Mouse (Mus musculus) neural tube, embryonic 10.5 days (tissue): ENCODE results near the gene Fam117b.

Experiments
- DNase-seq: peaks from one replicate; pipeline ENCODE4 v3.0.0-alpha.2; 2017; ENCODE audit warnings: low spot score; ENCODE audit errors: extremely low spot score

Gene Fam117b

DNA sequence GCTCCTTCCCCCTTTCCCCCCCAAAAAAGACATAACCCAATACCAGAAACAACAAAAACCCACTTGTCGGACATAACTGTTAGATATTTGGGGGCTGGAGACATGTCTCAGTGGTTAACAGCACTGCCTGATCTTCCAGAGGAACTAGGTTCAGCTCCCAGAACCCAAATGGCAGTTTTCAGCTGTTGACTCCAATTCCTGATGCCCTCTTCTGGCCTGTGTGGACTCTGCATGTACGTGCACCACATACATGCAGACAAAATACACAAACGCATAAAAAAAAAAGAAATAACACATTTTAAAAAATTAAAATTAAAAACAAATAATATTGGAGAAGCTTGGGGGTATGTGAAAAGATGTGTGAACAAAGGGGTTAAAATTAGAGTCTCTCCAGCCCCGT lies 54.5 kb downstream of the Fam117b start:
- no peak for DNase-seq

DNA sequence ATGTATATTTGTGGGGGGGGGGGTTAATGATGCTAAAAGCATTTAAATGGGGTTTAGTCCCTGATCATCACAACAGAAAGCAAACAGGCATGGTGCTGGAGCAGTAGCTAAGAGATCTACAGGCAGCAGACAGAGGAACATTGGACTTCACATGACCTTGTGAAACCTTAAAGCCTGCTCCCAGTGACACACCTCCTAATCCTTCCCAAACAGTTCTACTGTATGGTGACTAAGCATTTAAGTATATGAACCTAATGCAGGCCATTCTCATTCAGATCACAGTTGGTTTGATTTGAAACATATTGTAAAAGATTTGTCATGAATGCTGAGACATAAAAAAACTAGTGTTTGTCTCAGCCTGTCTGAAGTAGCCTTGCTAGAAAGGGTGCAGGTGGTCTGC lies 73.8 kb downstream of the Fam117b start:
- DNase-seq, result no peak

DNA sequence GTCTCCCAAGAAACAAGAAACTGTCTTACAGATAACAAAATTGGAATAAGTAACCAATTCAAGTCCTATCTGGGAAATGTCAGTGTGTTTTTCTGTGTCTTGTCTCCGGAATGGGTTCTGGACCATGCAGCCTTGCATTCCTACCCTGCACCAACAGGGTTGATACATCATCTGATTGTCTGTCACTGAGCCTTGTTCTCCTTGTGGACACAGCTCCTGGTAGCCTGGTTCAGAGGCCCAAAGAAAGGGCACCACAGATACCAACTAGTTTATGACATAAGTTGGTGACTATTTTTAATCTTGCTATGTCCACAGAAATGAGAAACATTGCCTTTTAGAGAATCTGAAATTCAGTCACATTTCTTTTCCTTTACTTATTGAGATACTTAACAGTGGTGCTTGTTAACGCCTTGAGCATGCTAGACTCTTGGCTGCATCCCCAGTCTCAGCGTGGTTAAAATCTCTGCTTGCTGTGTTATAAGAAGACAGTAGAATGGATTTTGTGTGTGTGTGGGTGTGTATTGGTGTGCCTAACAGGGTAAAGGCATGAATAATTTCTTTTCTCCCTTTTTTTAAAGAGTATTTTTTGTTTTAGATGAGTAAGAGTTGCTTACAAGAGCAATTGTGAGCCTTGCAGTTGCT lies 74.7 kb downstream of the Fam117b start:
- DNase-seq, result no peak

DNA sequence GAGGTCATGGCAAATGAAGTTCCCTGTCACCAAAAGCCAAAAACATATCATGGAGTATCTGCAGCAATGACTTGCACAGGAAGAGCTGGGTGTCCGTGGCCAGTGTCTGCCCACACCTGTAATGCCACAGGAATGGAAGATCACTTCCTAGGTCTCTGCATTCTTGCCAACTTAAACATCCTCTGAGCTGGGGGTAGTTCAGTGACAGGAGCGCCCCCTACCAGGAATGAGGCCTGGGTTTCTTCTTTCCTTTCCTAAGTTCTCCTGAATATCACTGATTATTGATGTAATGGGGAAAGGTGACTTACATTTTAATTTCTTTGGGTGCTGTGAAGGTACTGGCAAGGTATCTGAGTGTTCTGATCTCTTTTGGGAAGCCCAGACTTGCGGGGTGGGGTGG lies 82.8 kb downstream of the Fam117b start:
- no peak for DNase-seq

DNA sequence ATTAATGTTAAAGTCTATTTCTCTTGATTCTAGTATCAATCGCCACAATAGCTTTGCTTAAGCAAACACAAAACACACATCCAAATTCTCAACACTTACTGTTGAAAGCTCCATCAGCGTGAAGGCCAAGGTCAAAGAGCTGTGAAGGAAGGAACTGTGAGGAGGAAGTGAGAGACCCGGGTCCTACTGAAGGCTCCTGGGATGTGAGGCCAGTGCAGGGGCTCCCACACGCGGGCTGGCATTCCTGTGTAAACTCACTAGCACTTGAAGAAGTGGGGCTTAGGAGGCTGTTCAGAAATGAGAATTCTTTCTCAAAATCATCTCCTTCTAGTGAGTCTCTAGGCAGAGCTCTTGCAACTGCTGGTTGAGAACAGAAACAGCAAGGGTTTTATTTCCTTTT lies 84.5 kb downstream of the Fam117b start:
- no peak for DNase-seq

DNA sequence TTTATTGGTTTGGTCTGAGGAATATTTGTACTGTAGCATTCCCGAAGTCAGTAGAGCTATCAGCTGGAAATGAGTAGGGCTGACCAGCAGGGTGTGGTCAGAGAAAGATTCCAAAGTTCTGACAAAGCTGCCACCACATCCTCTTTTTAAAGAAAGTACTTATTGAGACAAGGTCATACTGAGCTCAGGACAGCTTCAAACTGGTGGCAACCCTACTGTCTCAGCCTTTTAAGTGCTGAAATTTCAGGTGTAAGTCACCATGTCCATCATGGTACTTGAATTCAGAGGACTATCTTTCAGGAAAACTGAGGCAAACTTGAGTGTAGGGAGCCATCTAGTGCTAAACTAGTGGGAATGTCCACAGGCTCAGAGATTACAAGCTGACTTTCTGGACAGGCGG lies 87.5 kb downstream of the Fam117b start:
- DNase-seq, result no peak

DNA sequence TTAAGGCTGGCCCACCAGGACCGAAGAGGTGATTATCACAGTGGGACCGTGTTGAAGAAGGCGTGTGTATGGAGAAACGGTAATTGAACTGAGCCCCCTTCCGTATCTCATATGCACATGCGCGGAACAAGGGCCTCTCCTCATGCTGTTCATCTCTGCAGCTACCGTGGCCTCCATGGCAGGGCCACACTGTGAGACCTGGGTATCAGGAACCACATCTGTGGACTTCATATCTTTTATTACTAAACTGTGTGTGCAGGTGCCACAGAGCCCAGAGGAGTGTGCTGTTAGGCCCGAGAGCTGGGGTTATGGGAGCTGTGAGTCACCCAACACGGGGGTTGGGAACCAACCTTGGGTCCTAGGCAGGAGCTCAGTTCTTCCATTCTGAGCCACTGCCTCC lies 94.5 kb downstream of the Fam117b start:
- DNase-seq, result no peak

DNA sequence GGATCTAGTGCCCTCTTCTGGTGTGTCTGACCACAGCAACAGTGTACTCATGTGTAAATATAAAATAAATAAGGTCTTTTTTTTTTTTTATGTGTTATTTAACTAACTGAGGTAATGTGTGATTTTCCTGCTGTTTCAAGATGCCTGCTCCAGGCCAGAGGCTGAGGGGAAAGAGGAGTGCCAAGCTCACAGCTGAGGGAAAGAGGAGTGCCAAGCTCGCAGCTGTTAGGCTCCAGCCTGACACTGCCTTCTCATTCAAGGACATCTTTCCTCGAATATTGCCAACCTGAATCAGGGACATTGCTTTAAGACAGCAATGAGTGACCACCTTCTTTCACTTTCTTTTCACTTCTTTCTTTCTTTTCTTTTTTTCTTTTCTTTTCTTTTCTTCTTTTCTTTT lies 95.9 kb downstream of the Fam117b start:
- no peak for DNase-seq

DNA sequence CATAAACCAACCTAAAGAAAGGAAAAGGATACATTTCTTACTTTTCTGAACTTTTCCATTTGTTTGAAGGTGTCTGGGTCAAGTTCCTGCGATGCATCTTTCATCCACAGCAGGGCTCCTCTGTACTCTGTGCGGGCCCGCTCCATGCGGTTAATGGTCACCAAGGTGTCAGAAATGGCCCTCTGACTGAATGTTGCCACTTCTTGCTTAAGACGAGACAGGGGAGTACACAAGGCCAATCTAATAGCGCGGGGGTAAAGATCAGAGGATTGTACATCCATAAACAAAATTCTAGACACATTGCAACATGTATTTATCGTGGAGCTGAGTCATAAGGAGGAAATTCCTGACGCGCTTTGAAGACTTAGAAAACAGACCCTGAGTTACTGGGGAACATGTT lies 101.0 kb downstream of the Fam117b start:
- DNase-seq, result no peak

DNA sequence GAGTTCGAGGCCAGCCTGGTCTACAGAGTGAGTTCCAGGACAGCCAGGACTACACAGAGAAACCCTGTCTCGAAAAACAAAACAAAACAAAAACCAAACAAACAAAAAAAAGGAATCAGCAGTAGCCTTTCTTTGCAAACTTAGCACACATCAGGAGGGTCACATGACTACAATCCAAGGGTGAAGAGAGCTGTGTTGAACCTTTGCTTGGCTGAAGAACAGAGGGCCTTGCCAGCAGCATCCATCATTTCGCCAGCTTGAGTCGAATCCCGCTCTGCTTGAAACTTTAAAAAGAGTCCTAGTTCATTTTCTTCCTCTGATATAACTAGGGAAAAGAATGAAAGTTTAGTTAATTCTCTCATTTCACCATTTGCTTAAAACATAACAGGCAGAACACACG lies 102.7 kb downstream of the Fam117b start:
- no peak for DNase-seq

DNA sequence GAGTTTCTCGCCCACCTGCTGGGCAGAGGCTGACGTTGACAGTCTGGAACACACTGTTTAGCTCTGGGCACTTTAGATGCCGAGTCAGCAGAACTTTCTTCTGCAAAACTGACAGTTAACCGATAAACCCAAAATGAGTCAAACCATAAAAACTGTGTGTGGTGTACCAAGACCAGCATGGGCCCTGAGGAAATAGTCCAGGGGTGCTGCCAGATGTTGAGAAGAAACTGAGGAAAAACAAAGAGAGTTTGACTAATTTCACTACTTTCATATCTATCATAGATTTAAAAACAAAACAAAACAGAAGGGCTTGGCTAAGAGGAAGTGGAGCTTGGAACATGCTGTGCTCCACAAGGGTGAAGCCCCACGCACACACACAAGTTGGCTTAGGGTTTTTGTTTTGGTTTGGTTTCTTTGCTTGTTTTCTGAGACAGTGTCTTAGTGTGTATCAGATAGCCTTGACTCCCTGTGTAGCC lies 103.4 kb downstream of the Fam117b start:
- DNase-seq, result no peak

DNA sequence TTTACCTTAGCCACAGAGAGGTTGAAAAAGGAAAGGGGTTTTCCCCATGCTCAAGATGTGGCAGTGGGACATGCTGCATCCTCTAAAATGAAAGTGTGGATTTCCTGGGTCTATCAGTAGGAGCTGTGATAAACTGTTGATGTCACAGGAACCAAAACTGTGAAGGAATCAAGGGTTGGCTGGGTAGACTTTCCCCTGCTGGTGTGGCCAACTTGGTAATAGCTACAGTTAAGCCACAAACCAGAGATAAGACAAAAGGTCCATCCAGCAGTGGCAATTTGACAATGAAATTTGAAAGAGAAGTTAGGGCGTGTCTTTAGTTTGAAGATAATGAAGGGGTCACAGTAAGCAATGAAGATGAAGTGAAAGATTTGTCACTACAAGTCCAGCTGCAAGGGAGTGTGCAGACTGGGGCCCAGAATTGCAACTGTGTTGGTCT lies 104.2 kb downstream of the Fam117b start:
- no peak for DNase-seq
